Mouse (Mus musculus) ES-E14 (cell line): ENCODE results near the gene Lsm12.

ENCODE experiments used
- CHD2 ChIP-seq: IDR thresholded peaks from 2 replicates; pipeline ENCODE4 v1.6.1; 2014; ENCODE audit warnings: mild to moderate bottlenecking, low read depth, low read length, inconsistent platforms
- HCFC1 ChIP-seq: IDR thresholded peaks from 2 replicates; pipeline ENCODE4 v1.6.1; 2012; ENCODE audit warnings: low read length, inconsistent platforms, borderline replicate concordance; ENCODE audit not compliant: insufficient read depth
- MAFK ChIP-seq: IDR thresholded peaks from 2 replicates; pipeline ENCODE4 v1.6.1; 2014; ENCODE audit warnings: mild to moderate bottlenecking, low read depth, low read length, inconsistent platforms; ENCODE audit not compliant: insufficient read depth
- ZC3H11A ChIP-seq: IDR thresholded peaks from 2 replicates; pipeline ENCODE4 v1.6.1; 2012; ENCODE audit warnings: low read depth, mild to moderate bottlenecking, inconsistent platforms, low read length, borderline replicate concordance
- ZNF384 ChIP-seq: IDR thresholded peaks from 2 replicates; pipeline ENCODE4 v1.6.1; 2012; ENCODE audit warnings: low read depth, low read length, inconsistent platforms

GRCm38 (mm10) chr11:102137625-102138446 is 47.3 kb downstream of the Lsm12 start:
- TF ChIP-seq HCFC1: no peak
- TF ChIP-seq ZNF384: no peak
- TF ChIP-seq MAFK: no peak
- TF ChIP-seq ZC3H11A: no peak
- no peak for TF ChIP-seq CHD2
